Mouse (Mus musculus): ENCODE measurements at regions not wholly inside any gene's neighbourhood (a gene's known extent, or its start where the extent isn't known, plus 50 kb on each side); places are given as distances from the start of the nearest gene placed in this dataset.

DNA sequence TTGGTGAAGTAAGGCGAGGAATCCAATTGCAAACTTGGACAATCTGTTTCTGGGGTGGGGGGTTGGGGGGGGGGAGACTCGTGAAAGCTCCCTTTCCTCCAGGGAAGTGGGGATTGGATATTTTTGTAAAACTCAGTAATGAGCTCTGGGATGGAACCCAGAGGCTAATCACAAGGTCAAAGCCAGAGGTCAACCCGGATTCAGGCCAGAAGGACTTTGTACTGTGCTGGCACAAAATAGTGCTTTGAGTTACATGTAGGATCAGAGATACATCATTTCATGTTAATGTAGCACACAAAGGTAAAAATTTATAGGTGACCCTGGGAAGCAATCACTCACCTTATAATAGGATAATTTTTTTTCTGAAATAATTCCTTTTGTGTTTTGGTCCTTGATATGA is 309.5 kb upstream of the Slc30a5 start:
- no peak overlapping the region for H3K9ac ChIP-seq (ENCODE audit: insufficient read depth, low read depth)
- no peak overlapping the region for H3K4me2 ChIP-seq (ENCODE audit: insufficient read depth, low read depth, poor library complexity, severe bottlenecking)
- no peak for TF ChIP-seq MXI1 (IDR thresholded peaks at IDR 0.05; ENCODE audit: low read depth, low read length)
- no peak for TF ChIP-seq GABPA (IDR thresholded peaks at IDR 0.05; ENCODE audit: insufficient replicate concordance, low read depth, low read length)
- TF ChIP-seq MAZ (IDR thresholded peaks at IDR 0.05; ENCODE audit: low read depth, low read length) = no peak
- no peak for TF ChIP-seq RAD21 (IDR thresholded peaks at IDR 0.05; ENCODE audit: low read depth, low read length)
- no peak overlapping the region for H3K27ac ChIP-seq (ENCODE audit: insufficient read depth, low read depth)
- no peak for DNase-seq (ENCODE audit: extremely low read depth)
- H3K4me1 ChIP-seq (ENCODE audit: control insufficient read depth in 1 of 2, insufficient read depth in 2 of 2) = no peaks in the 10 kb centered on the region
- dilution Hi-C loops (cut with MboI; ENCODE audit: extremely low pct_ligation_motif_present, extremely low pct_unique_long_range_greater_than_20kb, low sequenced_read_pairs) (no loop called here), in situ Hi-C loops (cut with MboI; ENCODE audit: low pct_ligation_motif_present, low pct_unique_long_range_greater_than_20kb, low sequenced_read_pairs) (no loop called here)
- no peaks in the 10 kb centered on the region for H3K27me3 ChIP-seq (replicated peaks)
- no peaks in the 10 kb centered on the region for H3K9me3 ChIP-seq (replicated peaks; ENCODE audit: low read length)
- no peaks in the 10 kb centered on the region for H3K79me2 ChIP-seq (replicated peaks; ENCODE audit: control insufficient read depth, extremely low read depth, insufficient read depth, poor library complexity, severe bottlenecking)
- H3K36me3 ChIP-seq (replicated peaks in 1 of 2; ENCODE audit: control insufficient read depth in 1 of 2, insufficient read depth in 1 of 2, low read length in 1 of 2) = no peaks in the 10 kb centered on the region
- no peak overlapping the region for H3K4me3 ChIP-seq (replicated peaks in 1 of 3; ENCODE audit: low read depth in 2 of 3, low read length in 2 of 3, poor library complexity in 1 of 3)

DNA sequence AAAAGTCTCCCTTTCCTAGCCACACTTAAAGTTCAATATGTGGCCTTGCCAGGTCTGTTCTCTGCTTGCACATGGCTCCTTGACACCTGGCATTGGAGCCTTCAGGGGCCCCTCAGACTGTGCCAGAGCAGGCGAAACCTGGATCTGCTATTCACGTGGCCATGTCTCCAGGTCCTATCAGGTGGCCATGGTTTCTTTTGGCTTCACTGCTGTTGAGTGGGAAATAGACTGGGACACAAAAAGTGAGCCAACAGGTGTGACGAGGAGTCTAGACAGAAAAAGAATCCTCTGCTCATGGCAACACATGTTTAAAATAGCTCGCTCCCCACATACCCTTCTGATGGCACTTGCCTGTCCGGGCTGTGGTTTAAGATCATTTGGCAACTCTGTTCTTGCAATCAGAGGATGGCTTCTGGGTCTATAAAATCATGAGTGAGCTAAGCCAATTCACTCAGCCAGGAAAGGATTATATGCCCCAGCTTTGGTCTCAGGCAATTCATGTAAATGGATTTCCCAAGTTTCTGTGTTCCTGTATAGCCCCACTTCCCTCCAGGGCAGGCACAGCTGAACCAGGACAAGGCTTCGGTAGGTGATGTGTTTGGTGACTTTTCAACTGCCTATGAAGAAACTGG is 309.0 kb upstream of the Slc30a5 start:
- H3K4me1 ChIP-seq (ENCODE audit: control insufficient read depth in 1 of 2, insufficient read depth in 2 of 2) = no peaks in the 10 kb centered on the region
- dilution Hi-C loops (cut with MboI; ENCODE audit: extremely low pct_ligation_motif_present, extremely low pct_unique_long_range_greater_than_20kb, low sequenced_read_pairs) (no loop called here), in situ Hi-C loops (cut with MboI; ENCODE audit: low pct_ligation_motif_present, low pct_unique_long_range_greater_than_20kb, low sequenced_read_pairs) (no loop called here)
- H3K9me3 ChIP-seq (replicated peaks; ENCODE audit: low read length) = no peaks in the 10 kb centered on the region
- H3K4me2 ChIP-seq (ENCODE audit: insufficient read depth, low read depth, poor library complexity, severe bottlenecking) = no peak overlapping the region
- H3K27me3 ChIP-seq (replicated peaks) = no peaks in the 10 kb centered on the region
- DNase-seq (ENCODE audit: extremely low read depth) = no peak
- H3K27ac ChIP-seq (ENCODE audit: insufficient read depth, low read depth) = no peak overlapping the region
- no peaks in the 10 kb centered on the region for H3K36me3 ChIP-seq (replicated peaks in 1 of 2; ENCODE audit: control insufficient read depth in 1 of 2, insufficient read depth in 1 of 2, low read length in 1 of 2)
- H3K4me3 ChIP-seq (replicated peaks in 1 of 3; ENCODE audit: low read depth in 2 of 3, low read length in 2 of 3, poor library complexity in 1 of 3) = no peak overlapping the region
- no peak overlapping the region for H3K9ac ChIP-seq (ENCODE audit: insufficient read depth, low read depth)
- no peaks in the 10 kb centered on the region for H3K79me2 ChIP-seq (replicated peaks; ENCODE audit: control insufficient read depth, extremely low read depth, insufficient read depth, poor library complexity, severe bottlenecking)
- TF ChIP-seq MAX (IDR thresholded peaks at IDR 0.05; ENCODE audit: low read length) = no peak

DNA sequence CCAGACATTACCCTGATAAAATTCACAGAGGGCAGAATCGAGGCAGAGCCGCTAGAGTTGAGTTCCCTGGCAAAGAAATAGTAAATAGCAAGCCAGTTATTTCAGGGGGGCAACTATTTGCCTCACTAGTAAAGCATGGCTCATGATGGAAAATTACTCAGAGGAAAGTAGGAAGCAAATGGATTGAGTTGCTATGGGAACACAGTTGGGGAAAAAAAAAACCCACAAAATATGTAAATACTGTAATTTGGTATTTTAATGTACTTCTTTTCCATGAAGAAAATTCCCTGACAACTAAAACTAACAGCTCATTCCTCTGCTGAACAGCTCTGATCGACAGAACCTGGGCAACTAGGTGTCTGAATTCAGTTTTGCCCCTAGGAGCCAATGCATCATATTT is 296.2 kb upstream of the Slc30a5 start:
- H3K4me3 ChIP-seq (replicated peaks in 1 of 3; ENCODE audit: low read depth in 2 of 3, low read length in 2 of 3, poor library complexity in 1 of 3) = no peak overlapping the region
- H3K27ac ChIP-seq (ENCODE audit: insufficient read depth, low read depth) = no peak overlapping the region
- H3K4me2 ChIP-seq (ENCODE audit: insufficient read depth, low read depth, poor library complexity, severe bottlenecking) = no peak overlapping the region
- no peak overlapping the region for H3K9ac ChIP-seq (ENCODE audit: insufficient read depth, low read depth)
- TF ChIP-seq UBTF (IDR thresholded peaks at IDR 0.05; ENCODE audit: low read depth, low read length) (no peak), HCFC1 (IDR thresholded peaks at IDR 0.05; ENCODE audit: low read depth, low read length) (no peak), IRF4 (IDR thresholded peaks at IDR 0.05; ENCODE audit: low read depth, low read length) (no peak), EP300 (IDR thresholded peaks at IDR 0.05; ENCODE audit: low read length) (no peak), ZNF384 (IDR thresholded peaks at IDR 0.05; ENCODE audit: low read depth, low read length) (no peak), SIN3A (IDR thresholded peaks at IDR 0.05; ENCODE audit: low read length) (no peak), SMC3 (IDR thresholded peaks at IDR 0.05; ENCODE audit: low read depth, low read length) (no peak), CHD1 (IDR thresholded peaks at IDR 0.05; ENCODE audit: low read depth, low read length) (no peak), MAX (IDR thresholded peaks at IDR 0.05; ENCODE audit: low read length) (no peak), MAZ (IDR thresholded peaks at IDR 0.05; ENCODE audit: low read depth, low read length) (no peak), NELFE (IDR thresholded peaks at IDR 0.05; ENCODE audit: low read depth, low read length) (no peak), USF2 (conservative IDR thresholded peaks at IDR 0.05; ENCODE audit: low read depth, low read length) (no peak), MXI1 (IDR thresholded peaks at IDR 0.05; ENCODE audit: low read depth, low read length) (no peak), BHLHE40 (IDR thresholded peaks at IDR 0.05; ENCODE audit: low read depth, low read length) (no peak), RCOR1 (conservative IDR thresholded peaks at IDR 0.05; ENCODE audit: low read depth, low read length) (no peak)
- H3K9me3 ChIP-seq (replicated peaks; ENCODE audit: low read length) = peaks cover 2% of the 10 kb centered on the region
- H3K79me2 ChIP-seq (replicated peaks; ENCODE audit: control insufficient read depth, extremely low read depth, insufficient read depth, poor library complexity, severe bottlenecking) = no peaks in the 10 kb centered on the region
- DNase-seq (ENCODE audit: extremely low read depth) = no peak
- in situ Hi-C loops (cut with MboI; ENCODE audit: low pct_ligation_motif_present, low pct_unique_long_range_greater_than_20kb, low sequenced_read_pairs) = no loop called here
- peaks cover 3 to 9% of the 10 kb centered on the region in 2 experiments; a peak in 2 of 4 replicates for H3K4me1 ChIP-seq (ENCODE audit: control insufficient read depth in 1 of 2, insufficient read depth in 2 of 2)
- no peaks in the 10 kb centered on the region for H3K36me3 ChIP-seq (replicated peaks in 1 of 2; ENCODE audit: control insufficient read depth in 1 of 2, insufficient read depth in 1 of 2, low read length in 1 of 2)
- H3K27me3 ChIP-seq (replicated peaks) = no peaks in the 10 kb centered on the region
- dilution Hi-C loops (cut with MboI; ENCODE audit: extremely low pct_ligation_motif_present, extremely low pct_unique_long_range_greater_than_20kb, low sequenced_read_pairs) = no loop called here

Data from CH12.LX (cell line).